Mouse (Mus musculus): Measurements from ENCODE around the gene Tbx20. TPM values are rescaled to one million over a fixed set of nuclear protein-coding genes. Genes with fewer than 3 reads are reported as not detected.

Tbx20 gene
- polyA plus RNA-seq, 1 experiment: not detected

DNA sequence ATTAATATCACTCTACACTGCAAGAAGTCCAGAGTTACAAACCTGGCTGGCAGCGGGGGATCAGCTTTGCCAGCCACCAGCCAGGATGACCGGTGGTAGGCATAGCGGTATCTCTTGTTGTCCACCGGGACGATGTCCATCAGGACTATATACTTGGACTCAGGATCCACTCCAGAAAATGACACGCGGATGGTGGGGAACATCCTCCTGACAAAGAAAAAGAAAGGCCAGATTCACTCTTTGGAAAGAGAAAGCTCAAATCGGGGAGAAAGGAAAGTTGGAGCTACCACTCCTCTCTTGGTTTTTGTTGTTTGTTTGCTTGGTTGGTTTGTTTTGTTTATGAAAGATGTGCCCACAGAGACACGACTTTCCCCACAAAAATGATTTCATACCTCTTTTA lies 4.5 kb downstream of the Tbx20 start:
- no peak for DNase-seq (ENCODE audit: low read depth)

- DNase-seq (ENCODE audit: low read depth): no peak
These were observed 7.0 kb downstream of the Tbx20 start for GRCm38 (mm10) chr9:24767056-24767455.

DNA sequence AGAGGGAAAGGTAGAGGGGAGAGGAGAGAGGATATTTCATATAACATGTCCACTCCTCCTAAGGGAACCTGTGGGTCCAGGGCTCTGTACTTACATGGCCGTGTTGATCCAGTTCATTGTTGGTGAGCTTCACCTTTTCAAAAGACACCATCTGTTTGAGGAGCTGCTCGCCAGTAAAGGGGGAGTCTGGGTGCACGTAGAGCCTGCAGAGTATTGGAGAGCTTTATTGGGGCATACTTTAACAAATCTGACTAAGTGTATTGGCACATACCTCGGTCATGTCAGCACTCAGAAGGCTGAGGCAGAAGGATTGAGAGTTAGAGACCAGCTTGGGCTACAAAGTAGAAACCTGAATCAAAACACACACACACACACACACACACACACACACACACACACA lies 8.5 kb downstream of the Tbx20 start:
- DNase-seq (ENCODE audit: low read depth): no peak

DNA sequence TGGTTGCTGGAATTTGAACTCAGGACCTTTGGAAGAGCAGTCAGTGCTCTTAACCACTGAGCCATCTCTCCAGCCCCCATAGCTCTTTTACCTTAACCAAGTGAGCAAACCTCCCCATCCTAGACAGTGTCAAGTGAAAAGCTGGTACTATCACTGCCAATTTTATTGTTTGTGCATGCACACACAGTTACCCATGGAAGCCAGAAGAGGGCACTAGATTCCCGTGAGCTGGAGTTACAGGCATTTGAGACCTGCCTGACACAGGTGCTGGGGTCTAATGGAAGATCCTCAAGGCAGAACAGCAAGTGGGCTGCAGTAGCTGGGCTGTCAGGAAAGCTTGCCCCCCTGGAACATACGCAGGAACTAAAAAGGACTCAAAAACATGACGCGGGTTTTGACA lies 13.6 kb downstream of the Tbx20 start:
- DNase-seq (ENCODE audit: low read depth): no peak

DNA sequence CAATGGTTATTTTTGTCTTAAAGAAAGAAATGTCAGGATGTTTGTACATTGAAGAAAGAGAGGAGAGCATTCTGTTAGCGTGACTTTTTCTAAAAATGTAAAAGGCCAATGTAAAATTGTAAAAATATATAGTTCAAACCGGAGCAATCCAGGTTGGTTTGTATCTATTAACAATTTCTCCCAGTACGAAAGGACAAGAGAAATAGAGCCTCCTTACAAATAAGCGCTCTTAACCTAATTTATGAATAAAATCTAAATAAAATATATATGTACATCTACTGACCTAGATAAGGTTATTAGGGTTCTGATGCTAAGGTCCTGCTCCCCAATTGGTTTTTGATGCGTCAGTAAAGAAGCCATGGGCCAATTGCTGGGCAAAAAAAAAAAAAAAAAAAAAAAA lies 29.1 kb downstream of the Tbx20 start:
- no peak for DNase-seq (ENCODE audit: low read depth)

DNA sequence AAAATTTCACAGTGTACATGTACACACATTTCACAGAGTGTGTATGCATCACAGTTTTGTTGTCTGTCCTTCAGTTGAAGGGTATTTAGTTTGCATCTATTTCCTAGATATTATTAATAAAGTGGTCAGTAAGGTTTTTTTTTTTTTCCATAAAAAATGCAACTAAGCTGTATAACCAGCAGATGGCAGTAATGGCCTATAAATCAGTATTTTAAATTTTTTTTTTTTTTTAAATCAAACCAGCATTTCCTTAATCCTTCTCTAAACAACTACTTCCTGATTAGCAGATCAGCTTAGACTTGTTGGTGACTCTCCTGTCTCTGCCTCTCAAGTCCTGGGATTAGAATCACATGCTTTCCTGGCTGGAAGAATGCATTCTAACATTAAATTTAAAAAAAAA lies 72.9 kb downstream of the Tbx20 start:
- DNase-seq (ENCODE audit: low read depth): no peak

- DNase-seq (ENCODE audit: low read depth): no peak
These were observed 77.7 kb downstream of the Tbx20 start for GRCm38 (mm10) chr9:24696405-24696778.

DNA sequence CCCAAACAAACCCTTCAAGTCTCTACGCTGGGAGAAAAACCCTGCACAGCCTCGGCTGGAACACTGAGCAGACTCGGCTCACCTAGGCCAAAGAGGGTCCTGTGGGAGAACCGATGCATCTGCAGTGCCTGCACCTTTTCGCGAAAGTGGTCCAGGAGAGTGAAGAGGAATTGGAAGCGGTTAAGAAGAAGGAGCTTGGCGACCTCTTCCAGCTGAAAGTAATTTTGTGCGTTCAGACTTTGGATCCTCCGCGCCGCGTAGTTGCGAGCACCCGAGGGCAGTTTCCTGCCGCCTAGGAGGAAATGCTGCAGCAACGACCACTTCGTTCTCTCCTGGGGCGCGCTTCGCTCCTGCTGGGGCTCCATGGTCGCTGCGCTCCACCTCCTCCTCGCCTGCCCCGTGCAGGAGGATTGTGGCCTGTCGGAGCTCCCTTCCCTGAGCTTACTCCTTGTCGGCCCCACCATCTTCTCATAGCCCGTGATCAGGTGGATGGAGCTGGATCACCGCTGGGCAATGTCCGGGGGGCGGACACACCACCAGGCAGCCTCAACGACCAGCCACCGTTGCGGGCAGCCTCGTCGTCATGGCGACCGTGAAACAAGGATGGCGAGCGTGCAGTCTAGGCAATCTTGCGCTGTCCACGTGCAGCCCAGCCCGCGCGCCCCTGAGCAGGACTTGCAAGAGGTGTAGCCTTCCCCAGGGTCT lies 78.3 kb downstream of the Tbx20 start, which contains the start of gene Dpy19l2:
Gene Dpy19l2 (minus strand): TSS at position 594 of the 705 bp plus-strand sequence.
- no peak for DNase-seq (ENCODE audit: low read depth)

Other genes with a start within 250 kb of the Tbx20 start
- 0.55 and 1.1 TPM in 2 replicates for gene Cypt4, start 149.1 kb downstream of the Tbx20 start, polyA plus RNA-seq (2012; rRNA removed)
- 0.04 and 0.27 TPM in 2 replicates for gene Dpy19l2, start 78.0 kb downstream of the Tbx20 start, polyA plus RNA-seq (2012; rRNA removed)